Mouse (Mus musculus) left cerebral cortex, adult 2 months (tissue): ENCODE data around the gene Stat6. TPM values are rescaled to one million over a fixed set of nuclear protein-coding genes. Genes with fewer than 3 reads are reported as not detected.

Source experiments
- DNase-seq, 2 experiments: peaks; one replicate each; pipeline ENCODE4 v3.0.0; 2021 to 2022; ENCODE audit warnings: low spot score in 2 of 2, mixed read lengths in 1 of 2; ENCODE audit errors: extremely low spot score in 1 of 2
- H3K27ac ChIP-seq: fragments of 200-600 bp; 2 replicates; pipeline ENCODE4 v1.8.1; 2022
- H3K4me3 ChIP-seq: fragments of 200-600 bp; 2 replicates; pipeline ENCODE4 v1.8.1; 2022
- CTCF ChIP-seq: fragments of 200-600 bp; IDR thresholded peaks from 2 replicates; pipeline ENCODE4 v1.8.1; 2022; ENCODE audit warnings: antibody characterized with exemption, mild to moderate bottlenecking, moderate library complexity
- intact Hi-C: fragments of 180-260 bp; cut with DNase I; formaldehyde crosslinking; loops from one replicate; pipeline ENCODE4 v1.15.1; 2025
- total RNA-seq, 2 experiments: library from RNA; stranded (reverse); gene quantifications; 2 replicates each; pipeline ENCODE4 v1.2.3; 2021

Stat6 gene
- total RNA-seq, 2 experiments from 2014 or later, result 11.4 to 12.9 TPM

DNA sequence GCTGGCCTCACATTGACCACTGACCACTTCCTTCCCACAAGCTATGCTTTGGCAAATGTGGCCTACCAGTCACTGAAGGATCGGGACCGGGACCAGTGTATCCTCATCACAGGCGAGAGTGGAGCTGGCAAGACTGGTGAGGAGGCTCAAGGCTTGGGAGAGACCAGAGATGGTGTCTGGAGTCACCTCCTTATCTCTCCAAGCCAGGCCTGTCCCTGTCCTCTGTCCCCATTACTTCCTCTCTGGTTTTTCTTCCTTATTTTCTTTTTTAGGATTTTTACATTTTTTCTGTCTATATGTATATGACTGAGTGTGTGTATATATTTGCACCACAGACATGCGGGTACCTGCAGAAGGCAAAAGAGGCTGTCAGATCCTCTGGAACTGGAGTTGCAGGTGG is 63.0 kb downstream of the Stat6 start:
- TF ChIP-seq CTCF, result no peak
- Histone ChIP-seq H3K4me3 (no peak overlapping the region), H3K27ac (no peak overlapping the region)
- DNase-seq, result no peak
- intact Hi-C loops, result no loop called here

DNA sequence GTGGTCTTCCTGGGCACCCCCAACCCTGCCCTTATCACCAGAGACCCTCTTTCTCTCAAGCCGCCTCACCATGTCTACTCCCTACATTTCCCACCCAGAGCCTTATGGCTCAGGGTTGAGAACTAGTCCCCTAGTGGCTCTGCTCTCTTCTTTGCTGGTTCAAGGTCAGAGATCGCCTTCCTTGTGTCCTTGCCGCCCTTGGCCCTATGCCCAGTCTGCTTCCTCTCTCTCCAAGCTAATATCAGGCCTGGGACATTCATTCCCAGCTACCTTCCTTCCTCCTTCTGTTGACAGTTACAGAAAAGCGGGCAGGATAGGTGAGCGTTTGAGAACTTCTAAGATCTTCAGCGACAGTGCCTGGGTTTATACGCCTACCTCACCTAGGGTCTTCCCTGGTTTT is 64.9 kb downstream of the Stat6 start:
- DNase-seq, result no peak
- intact Hi-C loops, result no loop called here
- H3K27ac ChIP-seq, result no peak overlapping the region
- TF ChIP-seq CTCF, result no peak
- no peak overlapping the region for H3K4me3 ChIP-seq

DNA sequence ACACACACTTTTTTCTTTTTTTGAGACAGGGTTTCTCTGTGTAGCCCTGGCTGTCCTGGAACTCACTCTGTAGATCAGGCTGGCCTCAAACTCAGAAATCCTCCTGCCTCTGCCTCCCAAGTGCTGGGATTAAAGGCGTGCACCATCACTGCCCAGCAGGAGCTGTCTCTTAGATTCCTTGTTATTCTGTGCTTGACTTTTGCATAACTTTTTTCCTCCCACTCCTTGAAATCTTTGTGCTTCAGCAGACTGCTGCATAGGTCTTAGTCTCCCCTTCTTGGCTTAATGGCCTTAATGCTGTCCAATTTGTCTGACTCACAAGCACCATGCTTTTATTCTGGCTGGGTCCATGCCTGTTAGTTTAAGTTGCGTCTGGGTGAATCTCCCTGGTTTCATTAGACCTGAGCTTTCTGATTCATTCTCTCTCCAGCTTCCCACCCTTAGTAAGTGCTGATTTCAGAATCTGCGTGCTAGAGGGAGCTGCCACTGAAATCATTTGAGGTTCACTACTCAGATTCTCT is 66.1 kb downstream of the Stat6 start:
- TF ChIP-seq CTCF, result no peak
- no peak overlapping the region for H3K4me3 ChIP-seq
- intact Hi-C loops, result no loop called here
- no peak overlapping the region for H3K27ac ChIP-seq
- DNase-seq, result no peak

DNA sequence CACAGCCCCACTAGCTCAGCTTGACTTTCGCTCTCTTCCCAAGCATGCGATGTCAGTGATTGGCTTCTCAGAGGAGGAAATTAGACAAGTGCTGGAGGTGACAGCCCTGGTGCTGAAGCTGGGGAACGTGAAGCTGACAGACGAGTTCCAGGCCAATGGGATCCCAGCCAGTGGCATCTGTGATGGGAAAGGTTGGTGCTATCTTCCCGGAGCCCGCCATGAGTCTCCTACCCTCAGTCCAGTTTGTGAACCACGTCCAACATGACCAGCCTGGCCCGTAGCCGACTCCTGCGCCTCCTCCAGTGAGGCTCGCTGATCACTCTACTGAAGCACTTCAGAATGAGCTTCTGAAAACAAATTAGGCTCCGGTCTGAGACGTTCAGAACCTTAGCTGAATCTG is 67.5 kb downstream of the Stat6 start:
- H3K4me3 ChIP-seq, result no peak overlapping the region
- TF ChIP-seq CTCF, result no peak
- intact Hi-C loops, result no loop called here
- no peak for DNase-seq
- no peak overlapping the region for H3K27ac ChIP-seq

Other genes starting within 250 kb of the Stat6 start
- gene Stac3, start 141.3 kb upstream of the Stat6 start, total RNA-seq, result 1 to 10 TPM; 2.6 to 9.9 TPM
- gene Ndufa4l2, start 128.0 kb upstream of the Stat6 start, total RNA-seq, result 1 to 10 TPM; 4.2 to 5.6 TPM
- 10 to 100 TPM; 24.1 to 26.0 TPM for gene Shmt2, start 120.5 kb upstream of the Stat6 start, total RNA-seq
- 1 to 10 TPM; 5.4 to 5.5 TPM for gene Nxph4, start 108.4 kb upstream of the Stat6 start, total RNA-seq
- gene Lrp1, start 21.8 kb upstream of the Stat6 start, total RNA-seq, result 100 to 1,000 TPM; 341 to 357 TPM
- 1 to 10 TPM; 4.1 to 4.7 TPM for gene Nemp1, start 23.9 kb downstream of the Stat6 start, total RNA-seq
- gene Nab2, start 25.6 kb downstream of the Stat6 start, total RNA-seq, result 10 to 100 TPM; 44.9 to 67.4 TPM
- gene Myo1a, start 62.2 kb downstream of the Stat6 start, total RNA-seq, result 1 to 10 TPM; 1.2 to 1.4 TPM
- 10 to 100 TPM; 13.9 to 14.9 TPM for gene Tac2, start 81.5 kb downstream of the Stat6 start, total RNA-seq
- 10 to 100 TPM in 1 of 2 experiments, 1 to 10 TPM in 1; 9.8 to 10.3 TPM for gene Zbtb39, start 96.6 kb downstream of the Stat6 start, total RNA-seq
- gene Gpr182, start 108.7 kb downstream of the Stat6 start, total RNA-seq, result 1 to 10 TPM; 1.5 to 2.8 TPM
- gene Rdh1, start 116.7 kb downstream of the Stat6 start, total RNA-seq, result under 1 TPM; 0.23 to 0.28 TPM
- gene Rdh16f1, start 116.8 kb downstream of the Stat6 start, total RNA-seq, result not detected
- gene Rdh9, start 133.4 kb downstream of the Stat6 start, total RNA-seq, result under 1 TPM; 0.54 to 0.58 TPM
- gene Rdh16, start 158.2 kb downstream of the Stat6 start, total RNA-seq, result under 1 TPM; 0.20 to 0.28 TPM
- not detected for gene Rdh19, start 206.9 kb downstream of the Stat6 start, total RNA-seq
- gene Rdh16f2, start 223.5 kb downstream of the Stat6 start, total RNA-seq, result not detected
- not detected for gene Rdh7, start 245.8 kb downstream of the Stat6 start, total RNA-seq